Mouse (Mus musculus): ENCODE measurements around the gene Hip1. TPM values are rescaled to one million over a fixed set of nuclear protein-coding genes. Genes with fewer than 3 reads are reported as not detected.

Hip1 gene
- polyA plus RNA-seq, 1 experiment = 59.5 TPM

DNA sequence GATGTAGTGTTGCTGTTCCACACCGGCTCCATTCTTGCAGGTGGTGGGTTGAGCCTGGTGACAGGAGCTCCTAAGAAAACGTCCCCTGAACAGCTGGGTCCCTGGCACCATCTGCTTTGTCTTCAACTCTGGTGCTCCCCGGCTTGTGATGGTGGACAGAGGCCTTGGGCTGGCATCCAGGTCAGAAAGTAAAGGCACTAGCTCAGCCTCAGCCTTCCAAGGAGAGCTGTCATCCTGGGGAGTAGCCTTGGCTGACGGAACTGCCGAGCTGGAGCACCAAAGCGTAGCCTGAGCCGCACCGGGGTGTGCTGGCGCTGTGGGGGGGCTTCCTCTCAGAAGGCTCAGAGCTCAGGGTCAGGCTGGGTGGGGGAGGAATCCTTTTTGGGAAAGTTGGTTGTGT lies 134.7 kb downstream of the Hip1 start:
- TF ChIP-seq CTCF (IDR thresholded peaks at IDR 0.05; ENCODE audit: low read depth, low read length) = no peak
- TF ChIP-seq POLR2A (IDR thresholded peaks at IDR 0.05; ENCODE audit: borderline replicate concordance, low read depth, low read length) = no peak
- Histone ChIP-seq H3K27ac (ENCODE audit: insufficient read depth, low read depth, low read length) (no peak overlapping the region), H3K4me1 (ENCODE audit: control insufficient read depth, insufficient read depth, low read length) (no peaks in the 10 kb centered on the region), H3K4me3 (ENCODE audit: insufficient read depth, low read length) (no peak overlapping the region)

DNA sequence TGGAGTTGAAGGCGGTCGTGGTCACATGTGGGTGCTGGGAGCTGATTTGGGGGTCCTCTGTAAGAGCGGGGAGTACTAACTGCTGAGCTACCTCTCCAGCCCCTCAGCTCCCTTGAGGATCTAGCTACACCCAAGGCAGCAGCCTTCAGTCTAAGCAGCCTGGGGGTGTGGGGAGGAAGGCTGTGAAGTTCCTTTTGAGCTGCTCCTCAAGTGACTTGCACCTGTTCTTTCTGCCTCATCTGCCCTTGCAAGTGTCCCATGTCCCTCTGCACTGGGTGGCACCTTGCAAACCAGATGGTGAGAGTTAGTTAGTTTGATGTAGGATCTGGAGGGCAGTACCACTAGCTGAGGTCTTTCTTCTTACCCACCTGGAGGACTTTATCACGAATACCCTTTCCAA lies 136.8 kb downstream of the Hip1 start:
- Histone ChIP-seq H3K4me1 (ENCODE audit: control insufficient read depth, insufficient read depth, low read length) (no peaks in the 10 kb centered on the region), H3K4me3 (ENCODE audit: insufficient read depth, low read length) (no peak overlapping the region), H3K27ac (ENCODE audit: insufficient read depth, low read depth, low read length) (no peak overlapping the region)
- no peak for TF ChIP-seq POLR2A (IDR thresholded peaks at IDR 0.05; ENCODE audit: borderline replicate concordance, low read depth, low read length)
- no peak for TF ChIP-seq CTCF (IDR thresholded peaks at IDR 0.05; ENCODE audit: low read depth, low read length)

DNA sequence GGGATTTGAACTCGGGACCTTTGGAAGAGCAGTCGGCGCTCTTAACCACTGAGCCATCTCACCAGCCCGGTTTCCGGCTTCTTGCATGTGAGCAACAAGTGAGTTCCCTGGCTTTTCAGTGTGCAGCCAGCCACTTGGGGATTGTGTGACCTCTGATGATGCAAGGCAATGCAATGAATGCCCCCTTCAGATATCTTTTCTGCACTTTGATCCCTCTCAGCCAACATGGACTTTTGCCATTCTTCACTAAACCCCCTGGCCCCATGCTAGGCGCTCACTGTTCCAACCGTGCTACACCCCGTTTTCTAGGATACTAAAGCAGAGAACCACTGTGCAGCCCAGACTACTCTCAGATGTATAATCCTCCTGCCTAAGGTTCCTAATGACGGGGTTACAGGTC lies 139.5 kb downstream of the Hip1 start:
- no peaks in the 10 kb centered on the region for H3K4me1 ChIP-seq (ENCODE audit: control insufficient read depth, insufficient read depth, low read length)
- no peak for TF ChIP-seq CTCF (IDR thresholded peaks at IDR 0.05; ENCODE audit: low read depth, low read length)
- TF ChIP-seq POLR2A (IDR thresholded peaks at IDR 0.05; ENCODE audit: borderline replicate concordance, low read depth, low read length) = no peak
- no peak overlapping the region for H3K4me3 ChIP-seq (ENCODE audit: insufficient read depth, low read length)
- H3K27ac ChIP-seq (ENCODE audit: insufficient read depth, low read depth, low read length) = no peak overlapping the region

DNA sequence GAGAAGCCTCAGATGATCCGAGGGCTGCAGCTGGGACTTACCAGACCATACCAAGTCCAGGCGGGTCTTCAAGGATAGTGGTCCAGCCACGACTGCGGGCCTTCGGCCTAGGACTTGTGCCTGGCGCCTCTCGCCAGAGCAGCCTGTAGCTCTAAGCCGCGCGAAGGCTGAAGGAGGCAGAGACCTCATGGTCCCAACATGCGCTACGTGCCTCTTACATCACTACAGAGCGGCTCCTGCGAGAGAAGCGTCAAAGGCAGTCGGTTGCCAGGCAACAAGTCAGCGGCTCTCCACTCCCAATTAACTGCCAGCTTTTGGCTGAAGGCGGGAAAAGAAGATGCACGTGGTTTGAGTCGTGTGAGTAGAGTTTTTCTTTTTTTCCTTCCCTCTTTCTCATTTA lies 140.3 kb downstream of the Hip1 start:
- Histone ChIP-seq H3K4me1 (ENCODE audit: control insufficient read depth, insufficient read depth, low read length) (no peaks in the 10 kb centered on the region), H3K4me3 (ENCODE audit: insufficient read depth, low read length) (no peak overlapping the region), H3K27ac (ENCODE audit: insufficient read depth, low read depth, low read length) (no peak overlapping the region)
- TF ChIP-seq POLR2A (IDR thresholded peaks at IDR 0.05; ENCODE audit: borderline replicate concordance, low read depth, low read length) (no peak), CTCF (IDR thresholded peaks at IDR 0.05; ENCODE audit: low read depth, low read length) (no peak)

DNA sequence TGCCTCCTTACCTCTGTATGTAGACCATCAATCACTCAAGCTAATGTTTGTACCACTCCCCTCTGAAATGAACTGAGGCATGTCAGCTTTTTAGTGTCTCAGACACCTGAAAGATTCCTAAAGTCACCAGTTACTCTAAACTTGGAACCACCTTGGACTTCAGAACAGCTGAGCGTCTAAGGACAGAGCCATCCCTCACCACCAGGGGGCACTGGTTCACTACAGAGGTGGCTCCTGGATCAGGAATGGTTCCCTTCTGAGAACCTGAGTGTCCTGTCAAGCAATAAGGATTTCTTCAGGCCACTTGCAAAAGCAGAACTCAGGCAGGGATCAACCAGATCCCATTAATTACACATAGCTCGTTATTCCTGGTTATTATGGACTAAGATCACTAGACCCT lies 144.7 kb downstream of the Hip1 start:
- no peak overlapping the region for H3K4me3 ChIP-seq (ENCODE audit: insufficient read depth, low read length)
- peaks cover 8% of the 10 kb centered on the region for H3K4me1 ChIP-seq (ENCODE audit: control insufficient read depth, insufficient read depth, low read length)
- H3K27ac ChIP-seq (ENCODE audit: insufficient read depth, low read depth, low read length) = no peak overlapping the region
- TF ChIP-seq POLR2A (IDR thresholded peaks at IDR 0.05; ENCODE audit: borderline replicate concordance, low read depth, low read length) (no peak), CTCF (IDR thresholded peaks at IDR 0.05; ENCODE audit: low read depth, low read length) (peak; percentile 95)

DNA sequence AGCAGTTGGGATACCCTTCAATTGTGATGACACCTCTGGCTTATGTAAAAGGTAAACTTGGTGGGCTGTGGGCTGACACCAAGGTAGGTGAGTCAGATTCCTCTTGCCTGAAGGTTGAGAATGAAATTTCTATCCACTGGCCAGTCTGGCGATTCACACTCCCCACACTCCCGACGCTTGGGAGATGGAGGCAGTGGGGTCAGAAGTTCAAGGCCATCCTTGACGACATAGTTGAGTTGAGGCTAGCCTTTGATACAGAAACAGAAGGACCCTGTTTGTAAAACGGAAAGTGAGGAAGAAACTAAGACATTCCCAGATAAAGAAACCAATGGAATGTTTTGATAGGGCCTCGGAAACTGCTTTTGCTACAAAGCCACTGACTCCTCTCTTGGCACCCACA lies 145.5 kb downstream of the Hip1 start:
- no peak overlapping the region for H3K27ac ChIP-seq (ENCODE audit: insufficient read depth, low read depth, low read length)
- TF ChIP-seq CTCF (IDR thresholded peaks at IDR 0.05; ENCODE audit: low read depth, low read length) (no peak), POLR2A (IDR thresholded peaks at IDR 0.05; ENCODE audit: borderline replicate concordance, low read depth, low read length) (no peak)
- H3K4me1 ChIP-seq (ENCODE audit: control insufficient read depth, insufficient read depth, low read length) = peaks cover 13% of the 10 kb centered on the region
- H3K4me3 ChIP-seq (ENCODE audit: insufficient read depth, low read length) = no peak overlapping the region

DNA sequence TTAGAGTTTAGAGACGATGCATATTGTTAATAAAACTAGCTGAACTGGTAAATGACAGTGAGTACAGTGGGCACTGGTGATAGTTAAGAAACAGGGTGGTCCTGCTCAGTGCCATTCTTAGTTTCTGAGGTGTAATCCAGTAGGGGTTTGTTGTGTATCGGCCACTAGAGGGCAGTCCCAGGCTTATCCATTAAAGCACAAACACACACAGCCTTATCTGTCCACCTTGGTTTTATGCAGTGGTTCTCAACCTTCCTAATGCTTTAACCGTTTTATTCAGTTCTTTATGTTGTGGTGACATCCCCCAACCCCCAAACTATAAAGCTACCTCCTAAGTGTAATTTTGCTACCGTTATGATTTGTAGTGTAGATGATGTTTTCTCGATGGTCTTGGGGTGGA lies 149.1 kb downstream of the Hip1 start:
- TF ChIP-seq CTCF (IDR thresholded peaks at IDR 0.05; ENCODE audit: low read depth, low read length) = no peak
- TF ChIP-seq POLR2A (IDR thresholded peaks at IDR 0.05; ENCODE audit: borderline replicate concordance, low read depth, low read length) = no peak
- Histone ChIP-seq H3K4me3 (ENCODE audit: insufficient read depth, low read length) (no peak overlapping the region), H3K4me1 (ENCODE audit: control insufficient read depth, insufficient read depth, low read length) (peaks cover 15% of the 10 kb centered on the region), H3K27ac (ENCODE audit: insufficient read depth, low read depth, low read length) (no peak overlapping the region)

DNA sequence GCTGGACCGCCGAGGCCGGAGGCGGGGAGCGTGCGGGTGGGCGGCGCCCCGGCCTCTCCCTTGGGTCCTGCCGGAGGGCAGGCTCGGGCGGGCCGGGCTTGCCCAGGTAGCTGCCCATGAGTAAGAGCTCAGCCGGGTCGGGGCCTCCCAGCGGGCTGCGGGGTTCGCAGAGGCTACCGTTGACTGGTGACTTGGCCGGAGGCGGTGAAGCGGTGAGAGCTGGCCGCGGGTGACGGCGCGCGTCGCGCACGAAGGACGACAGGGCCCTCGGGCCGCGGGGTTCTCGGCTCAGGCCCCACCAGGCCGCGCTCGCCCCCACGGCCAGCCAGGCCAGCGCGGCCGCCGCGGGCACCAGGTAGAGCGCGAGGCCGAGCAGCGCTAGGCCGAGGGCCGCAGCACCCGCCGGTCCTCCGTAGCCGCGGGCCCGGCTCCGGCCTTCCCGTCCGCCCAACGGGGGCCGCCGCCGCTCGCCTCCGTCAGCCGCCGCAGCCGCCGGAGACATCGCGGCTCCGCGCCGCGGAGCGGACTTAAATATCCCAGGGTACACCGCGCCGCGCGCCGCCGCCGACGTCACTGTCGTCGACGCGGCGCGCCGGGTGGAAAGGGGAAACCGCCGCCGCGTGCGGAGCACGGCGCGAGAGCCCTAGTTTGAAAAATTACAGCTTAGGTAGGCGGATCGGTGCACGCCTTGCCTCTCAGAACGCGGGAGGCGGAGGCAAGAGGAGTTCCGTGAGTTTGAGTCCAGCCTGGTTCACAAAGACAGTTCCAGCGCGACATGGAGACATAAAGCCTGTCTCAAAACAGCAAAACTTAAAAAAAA lies 150.7 kb downstream of the Hip1 start, which contains the start of gene Pom121:
Gene Pom121, minus strand, starts transcription at position 543 of the 820 bp plus-strand sequence.
- peak within 1 kb of the TSS; percentile 90 for H3K4me3 ChIP-seq (ENCODE audit: insufficient read depth, low read length)
- peaks cover 15% of the 10 kb centered on the region for H3K4me1 ChIP-seq (ENCODE audit: control insufficient read depth, insufficient read depth, low read length)
- H3K27ac ChIP-seq (ENCODE audit: insufficient read depth, low read depth, low read length) = peak within 1 kb of the TSS; percentile 71
- TF ChIP-seq CTCF (IDR thresholded peaks at IDR 0.05; ENCODE audit: low read depth, low read length) (no peak), POLR2A (IDR thresholded peaks at IDR 0.05; ENCODE audit: borderline replicate concordance, low read depth, low read length) (no peak)

DNA sequence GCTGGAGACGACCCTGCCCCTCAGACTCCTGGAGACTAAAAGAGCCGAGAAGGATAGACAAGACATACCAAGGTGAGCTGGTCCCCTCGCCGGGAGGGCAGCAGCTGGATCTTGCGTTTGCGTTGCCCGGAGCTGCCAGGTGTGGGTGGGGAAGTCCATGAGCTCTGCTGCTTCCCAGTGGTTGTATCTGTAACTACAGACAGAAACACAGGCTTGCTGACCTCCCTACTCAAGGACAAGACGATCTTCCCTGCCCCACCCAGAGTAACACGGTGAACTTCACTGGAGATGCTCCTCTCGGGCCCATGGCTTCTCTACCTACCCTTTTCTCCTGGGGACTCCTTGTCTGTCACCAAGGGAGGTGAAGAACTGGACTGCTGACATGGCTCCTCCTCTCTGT lies 161.1 kb downstream of the Hip1 start:
- no peak overlapping the region for H3K4me3 ChIP-seq (ENCODE audit: insufficient read depth, low read length)
- no peaks in the 10 kb centered on the region for H3K4me1 ChIP-seq (ENCODE audit: control insufficient read depth, insufficient read depth, low read length)
- TF ChIP-seq CTCF (IDR thresholded peaks at IDR 0.05; ENCODE audit: low read depth, low read length) = no peak
- TF ChIP-seq POLR2A (IDR thresholded peaks at IDR 0.05; ENCODE audit: borderline replicate concordance, low read depth, low read length) = no peak
- H3K27ac ChIP-seq (ENCODE audit: insufficient read depth, low read depth, low read length) = no peak overlapping the region

DNA sequence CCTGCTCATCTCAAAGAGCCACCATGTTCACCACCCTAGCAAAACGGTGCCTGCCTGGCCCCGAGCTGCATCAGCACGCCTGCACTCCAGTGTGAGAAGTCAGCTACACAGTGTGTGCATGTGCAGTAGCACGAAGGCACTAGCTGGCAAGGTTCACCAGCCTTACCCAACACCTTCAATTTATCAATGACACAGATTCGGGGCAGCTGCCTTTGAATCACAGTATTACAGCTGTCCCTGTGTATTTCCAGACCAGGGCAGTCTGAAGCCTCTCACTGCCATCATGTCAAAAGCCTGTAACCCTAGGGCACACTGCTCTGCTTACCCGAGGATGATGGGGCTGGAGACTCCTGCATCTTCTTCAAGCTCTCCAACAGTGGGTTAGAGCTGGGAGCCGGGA lies 162.2 kb downstream of the Hip1 start:
- Histone ChIP-seq H3K4me3 (ENCODE audit: insufficient read depth, low read length) (no peak overlapping the region), H3K27ac (ENCODE audit: insufficient read depth, low read depth, low read length) (no peak overlapping the region), H3K4me1 (ENCODE audit: control insufficient read depth, insufficient read depth, low read length) (no peaks in the 10 kb centered on the region)
- TF ChIP-seq CTCF (IDR thresholded peaks at IDR 0.05; ENCODE audit: low read depth, low read length) = no peak
- no peak for TF ChIP-seq POLR2A (IDR thresholded peaks at IDR 0.05; ENCODE audit: borderline replicate concordance, low read depth, low read length)
